Mouse (Mus musculus): ENCODE results near the gene Amd1. TPM values are rescaled to one million over a fixed set of nuclear protein-coding genes. Genes with fewer than 3 reads are reported as not detected.
A peak's percentile ranks its signal among the peaks of the same experiment; 100 is the strongest.

The Amd1 gene
- polyA plus RNA-seq, 1 experiment from 2014 or later: 29.1 TPM

DNA sequence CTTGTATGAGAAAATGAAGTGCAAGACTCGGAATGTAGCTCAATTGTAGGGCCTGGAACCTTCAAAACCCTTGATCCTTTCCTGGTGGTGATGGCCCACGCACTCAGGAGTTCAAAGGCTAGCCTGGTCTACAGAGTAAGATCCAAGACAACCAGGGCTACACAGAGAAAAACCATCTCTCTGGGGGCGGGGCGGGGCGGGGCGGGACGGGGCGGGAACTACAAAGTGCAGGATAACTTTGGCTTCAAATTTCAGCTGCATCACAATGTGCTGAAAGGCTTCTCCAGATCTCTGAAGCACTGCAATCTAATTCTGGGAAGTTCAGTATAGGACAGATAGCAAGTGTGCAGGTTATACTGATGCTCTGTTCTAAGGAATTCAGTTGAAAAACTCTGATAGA, 42.4 kb downstream of the Amd1 start:
- Histone ChIP-seq H3K36me3 (replicated peaks; ENCODE audit: insufficient read depth, low read length) (no peaks in the 10 kb centered on the region), H3K27ac (ENCODE audit: low read depth) (peak overlapping the region; percentile 84), H3K9ac (replicated peaks) (no peak overlapping the region; the same call in 1 of the 2 replicates), H3K4me3 (ENCODE audit: low read depth, low read length) (peak overlapping the region; percentile 94; the same call in 1 of the 2 replicates), H3K9me3 (ENCODE audit: low read length) (no peaks in the 10 kb centered on the region), H3K27me3 (ENCODE audit: insufficient read depth, low read length) (no peaks in the 10 kb centered on the region), H3K4me2 (ENCODE audit: low read depth, low read length) (peak overlapping the region; percentile 90), H3K4me1 (ENCODE audit: insufficient read depth) (peaks cover 16% of the 10 kb centered on the region)
- TF ChIP-seq EP300 (IDR thresholded peaks at IDR 0.05; ENCODE audit: low read depth) (no peak), CTCF (IDR thresholded peaks at IDR 0.05; ENCODE audit: low read depth) (no peak)
- ATAC-seq (no peak), DNase-seq (peak; percentile 40)
- WGBS (ENCODE audit: insufficient replicate concordance): 15% methylated on average over 8 of the region's 8 CpGs

DNA sequence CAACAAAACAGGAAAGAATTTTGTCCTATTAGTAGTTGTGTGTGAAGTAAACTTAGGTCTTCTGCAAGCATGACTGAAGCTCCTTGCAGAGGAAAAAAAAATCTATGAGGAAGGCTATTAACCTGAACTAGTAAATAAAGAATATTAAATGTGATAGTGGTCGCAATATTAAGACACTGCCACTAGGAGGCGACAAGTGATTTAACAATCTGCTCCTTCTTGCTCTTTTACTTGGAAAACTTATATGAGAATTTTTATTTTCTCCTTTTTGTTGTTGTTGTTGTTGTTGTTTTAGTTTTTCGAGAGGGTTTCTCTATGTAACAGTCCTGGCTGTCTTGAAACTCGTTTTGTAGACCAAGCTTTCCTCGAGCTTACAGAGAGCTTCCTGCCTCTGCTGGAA, 43.0 kb downstream of the Amd1 start:
- Histone ChIP-seq H3K4me3 (ENCODE audit: low read depth, low read length) (peak overlapping the region; percentile 94), H3K27ac (ENCODE audit: low read depth) (peak overlapping the region; percentile 84), H3K36me3 (replicated peaks; ENCODE audit: insufficient read depth, low read length) (no peaks in the 10 kb centered on the region; the same call in 1 of the 2 replicates), H3K9ac (replicated peaks) (peak overlapping the region; percentile 58; the same call in 1 of the 2 replicates), H3K27me3 (ENCODE audit: insufficient read depth, low read length) (no peaks in the 10 kb centered on the region), H3K4me2 (ENCODE audit: low read depth, low read length) (peak overlapping the region; percentile 90), H3K4me1 (ENCODE audit: insufficient read depth) (peaks cover 16% of the 10 kb centered on the region), H3K9me3 (ENCODE audit: low read length) (no peaks in the 10 kb centered on the region)
- peak; percentile 83 for TF ChIP-seq CTCF (IDR thresholded peaks at IDR 0.05; ENCODE audit: low read depth)
- TF ChIP-seq EP300 (IDR thresholded peaks at IDR 0.05; ENCODE audit: low read depth): no peak; the same call in 1 of the 2 replicates
- peak; percentile 42 for DNase-seq
- under 1% methylated on average over 5 of the region's 5 CpGs for WGBS (ENCODE audit: insufficient replicate concordance)
- ATAC-seq: peak; percentile 7

DNA sequence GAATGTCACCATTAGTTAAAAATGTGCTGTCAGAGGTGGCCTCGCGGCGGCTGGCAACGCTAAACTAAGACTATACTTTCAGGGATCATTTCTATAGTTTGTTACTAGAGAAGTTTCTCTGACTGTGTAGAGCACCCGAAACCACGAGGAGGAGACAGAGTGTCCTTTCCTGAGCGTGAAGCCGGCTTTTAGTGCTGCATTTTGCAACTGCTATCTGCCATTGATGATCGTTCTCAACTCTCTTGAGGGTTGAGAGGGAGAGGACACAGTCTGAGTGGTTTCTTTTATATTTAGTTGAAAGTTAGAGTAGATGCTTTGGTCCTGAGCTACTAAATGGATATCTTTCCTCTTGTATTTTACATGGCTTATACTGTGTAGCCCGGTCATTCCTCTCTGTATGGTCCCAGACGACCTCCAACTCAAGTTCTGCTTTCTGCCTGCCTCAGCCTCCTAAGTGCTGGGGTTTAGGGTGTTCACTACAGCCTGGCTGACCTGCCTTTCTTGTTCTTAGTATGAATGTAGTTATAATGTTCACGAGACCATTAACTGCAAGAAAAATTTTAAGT, 43.5 kb downstream of the Amd1 start:
- no peaks in the 10 kb centered on the region for H3K9me3 ChIP-seq (ENCODE audit: low read length)
- DNase-seq: peak; percentile 79
- peaks cover 4% of the 10 kb centered on the region for H3K36me3 ChIP-seq (replicated peaks; ENCODE audit: insufficient read depth, low read length)
- ATAC-seq: peak; percentile 83
- H3K27me3 ChIP-seq (ENCODE audit: insufficient read depth, low read length): no peaks in the 10 kb centered on the region
- TF ChIP-seq CTCF (IDR thresholded peaks at IDR 0.05; ENCODE audit: low read depth): peak; percentile 68
- TF ChIP-seq EP300 (IDR thresholded peaks at IDR 0.05; ENCODE audit: low read depth): no peak
- H3K4me1 ChIP-seq (ENCODE audit: insufficient read depth): peaks cover 16% of the 10 kb centered on the region
- peak overlapping the region; percentile 58 for H3K9ac ChIP-seq (replicated peaks)
- peak overlapping the region; percentile 90 for H3K4me2 ChIP-seq (ENCODE audit: low read depth, low read length)
- peak overlapping the region; percentile 94 for H3K4me3 ChIP-seq (ENCODE audit: low read depth, low read length)
- H3K27ac ChIP-seq (ENCODE audit: low read depth): peak overlapping the region; percentile 84
- WGBS (ENCODE audit: insufficient replicate concordance): under 1% methylated on average over 12 of the region's 12 CpGs

DNA sequence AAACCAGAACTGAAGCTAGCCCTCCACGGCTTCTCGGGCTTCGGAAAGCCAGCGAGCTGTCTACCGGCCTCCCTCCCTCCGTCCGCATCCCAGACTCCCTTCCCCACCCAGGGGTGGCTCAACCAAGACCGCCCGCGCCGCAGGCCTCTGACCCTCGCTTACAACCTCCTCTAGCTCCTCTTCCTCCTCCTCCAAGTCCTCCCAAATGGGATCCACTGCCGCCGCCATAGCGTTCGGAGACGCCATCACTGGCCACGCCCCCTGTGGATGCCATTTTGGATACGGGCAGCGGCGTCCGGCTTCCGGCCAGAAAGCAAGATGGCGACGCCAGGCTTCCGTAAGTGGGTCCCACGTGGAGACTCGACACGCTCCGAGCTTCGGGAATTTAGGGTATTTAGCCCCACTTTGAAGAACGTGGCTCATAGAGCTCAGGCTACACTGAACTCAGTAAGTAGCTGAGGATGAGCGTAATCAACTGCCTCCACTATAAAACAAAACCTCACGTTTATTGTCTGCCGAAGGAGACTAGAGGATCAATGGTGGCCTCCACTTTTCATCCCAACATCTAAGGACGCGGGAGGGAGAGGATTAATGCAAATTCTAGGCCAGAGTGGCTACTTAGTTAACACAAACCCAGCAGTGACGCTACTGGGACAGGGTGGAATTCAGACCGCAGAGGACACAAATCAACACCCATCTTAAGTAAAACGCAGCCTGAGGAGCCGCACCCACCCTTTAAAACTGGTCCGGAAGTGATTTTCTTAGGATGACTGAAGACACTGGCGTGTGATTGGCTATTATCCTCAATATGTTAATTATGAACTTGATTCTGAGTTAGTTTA, 44.4 kb downstream of the Amd1 start, which contains the start of gene Gtf3c6:
Gene Gtf3c6, minus strand, starts transcription at position 695 of the 842 bp plus-strand sequence.
- TF ChIP-seq CTCF (IDR thresholded peaks at IDR 0.05; ENCODE audit: low read depth) (no peak), EP300 (IDR thresholded peaks at IDR 0.05; ENCODE audit: low read depth) (no peak)
- WGBS (ENCODE audit: insufficient replicate concordance): 1% methylated on average over 42 of the region's 43 CpGs
- H3K27ac ChIP-seq (ENCODE audit: low read depth): peak within 1 kb of the TSS; percentile 84

DNA sequence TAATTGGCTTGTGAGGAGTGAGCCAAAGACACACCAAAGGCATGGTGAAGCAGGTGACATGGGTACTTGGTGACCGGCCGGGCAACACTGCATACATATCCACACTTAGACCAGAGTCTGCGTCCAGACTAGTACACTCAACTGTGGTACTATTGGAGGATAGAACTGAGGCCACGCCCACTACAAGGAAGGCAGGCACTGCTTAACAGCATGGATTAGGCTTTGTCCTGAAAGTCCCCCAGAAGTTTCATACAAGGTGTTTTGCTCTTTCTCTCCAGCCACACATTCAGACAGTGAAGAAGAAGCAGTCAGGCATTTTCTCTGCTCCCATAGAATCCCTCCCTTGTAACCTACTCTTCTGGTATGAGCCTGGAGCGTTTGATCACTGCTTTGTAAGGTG, 45.3 kb downstream of the Amd1 start:
- Histone ChIP-seq H3K36me3 (replicated peaks; ENCODE audit: insufficient read depth, low read length) (peaks cover 16% of the 10 kb centered on the region), H3K27me3 (ENCODE audit: insufficient read depth, low read length) (no peaks in the 10 kb centered on the region), H3K9me3 (ENCODE audit: low read length) (no peaks in the 10 kb centered on the region), H3K9ac (replicated peaks) (peak overlapping the region; percentile 90), H3K4me1 (ENCODE audit: insufficient read depth) (peaks cover 16% of the 10 kb centered on the region), H3K27ac (ENCODE audit: low read depth) (peak overlapping the region; percentile 84), H3K4me3 (ENCODE audit: low read depth, low read length) (peak overlapping the region; percentile 94), H3K4me2 (ENCODE audit: low read depth, low read length) (peak overlapping the region; percentile 90)
- no peak for TF ChIP-seq EP300 (IDR thresholded peaks at IDR 0.05; ENCODE audit: low read depth)
- TF ChIP-seq CTCF (IDR thresholded peaks at IDR 0.05; ENCODE audit: low read depth): no peak
- DNase-seq: peak; percentile 66
- WGBS (ENCODE audit: insufficient replicate concordance): 2% methylated on average over 5 of the region's 5 CpGs
- peak; percentile 29 for ATAC-seq

More for the DNA sequence above, 44.4 kb downstream of the Amd1 start, which contains the start of gene Gtf3c6:
- Histone ChIP-seq H3K4me1 (ENCODE audit: insufficient read depth) (peaks cover 16% of the 10 kb centered on the region), H3K4me2 (ENCODE audit: low read depth, low read length) (peak within 1 kb of the TSS; percentile 90), H3K9me3 (ENCODE audit: low read length) (no peaks in the 10 kb centered on the region), H3K27me3 (ENCODE audit: insufficient read depth, low read length) (no peaks in the 10 kb centered on the region), H3K4me3 (ENCODE audit: low read depth, low read length) (peak within 1 kb of the TSS; percentile 94), H3K36me3 (replicated peaks; ENCODE audit: insufficient read depth, low read length) (peaks cover 8% of the 10 kb centered on the region), H3K9ac (replicated peaks) (peak within 1 kb of the TSS; percentile 90)
- peak; percentile 95 for DNase-seq
- peak; percentile 71 for ATAC-seq

DNA sequence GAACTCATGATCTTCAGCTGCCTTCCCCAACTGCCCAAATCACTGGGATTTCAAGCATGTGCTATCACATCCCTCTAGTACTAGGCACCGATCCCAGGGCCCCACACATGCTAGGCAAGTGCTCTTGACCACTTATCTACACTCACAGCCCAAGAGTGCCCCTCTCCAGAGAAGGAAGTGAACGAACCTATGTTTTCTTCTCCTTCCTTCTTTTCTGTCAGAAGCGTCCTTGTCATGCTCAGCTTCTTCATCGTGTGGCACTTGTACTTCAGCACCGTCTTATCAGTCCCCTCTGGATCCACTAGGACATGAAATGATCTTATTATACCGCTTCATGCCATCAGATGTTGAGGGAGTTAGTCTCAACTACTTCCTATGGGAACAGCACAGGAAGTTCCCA, 51.0 kb downstream of the Amd1 start:
- Histone ChIP-seq H3K36me3 (replicated peaks; ENCODE audit: insufficient read depth, low read length) (peaks cover 44% of the 10 kb centered on the region), H3K9me3 (ENCODE audit: low read length) (no peaks in the 10 kb centered on the region), H3K4me2 (ENCODE audit: low read depth, low read length) (no peak overlapping the region), H3K4me1 (ENCODE audit: insufficient read depth) (peaks cover 7% of the 10 kb centered on the region), H3K27ac (ENCODE audit: low read depth) (no peak overlapping the region), H3K4me3 (ENCODE audit: low read depth, low read length) (no peak overlapping the region), H3K9ac (replicated peaks) (no peak overlapping the region), H3K27me3 (ENCODE audit: insufficient read depth, low read length) (no peaks in the 10 kb centered on the region)
- TF ChIP-seq EP300 (IDR thresholded peaks at IDR 0.05; ENCODE audit: low read depth) (no peak), CTCF (IDR thresholded peaks at IDR 0.05; ENCODE audit: low read depth) (no peak)
- 41% methylated on average over 6 of the region's 6 CpGs for WGBS (ENCODE audit: insufficient replicate concordance)
- DNase-seq: no peak
- ATAC-seq: no peak

Data from liver, postnatal 0 days (tissue).